Mouse (Mus musculus) subcutaneous adipose tissue, adult 2 months (tissue): ENCODE data around the gene Pccb. TPM values are rescaled to one million over a fixed set of nuclear protein-coding genes. Genes with fewer than 3 reads are reported as not detected.

Experiments
- polyA plus RNA-seq: library from polyadenylated mRNA; depleted of rRNA; stranded (reverse); fragments of >200 nt; gene quantifications from 2 replicates; pipeline ENCODE4 v1.2.3, GENCODE M21; 2012; ENCODE audit warnings: low replicate concordance; rRNA removed

Pccb gene
- polyA plus RNA-seq = 151 and 234 TPM in 2 replicates

GRCm38 (mm10) chr9:101034448-101035098 lies at the start of gene Pccb:
Pccb (minus strand) TSS chr9:101034898.

GRCm38 (mm10) chr9:101073987-101074331 lies 39.3 kb upstream of the Pccb start, which contains the start of gene Msl2:
Msl2 (plus strand) TSS chr9:101074101.

Other genes with a start within 250 kb of the Pccb start
- 10.4 and 27.4 TPM in 2 replicates for gene Msl2, start 39.2 kb upstream of the Pccb start, polyA plus RNA-seq
- 5.0 and 7.8 TPM in 2 replicates for gene Ppp2r3a, start 216.9 kb upstream of the Pccb start, polyA plus RNA-seq